Mouse (Mus musculus) limb, embryonic 11.5 days (tissue): ENCODE results near the gene Atp6v0d1. TPM values are rescaled to one million over a fixed set of nuclear protein-coding genes. Genes with fewer than 3 reads are reported as not detected.

Experiments
- ATAC-seq: fragments of 200-750 bp; cut with Nextera tagmentation; 2 replicates; pipeline ENCODE4 v1.8.0; 2017; ENCODE audit warnings: low read depth; ENCODE audit not compliant: insufficient number of reproducible peaks, low FRiP score, low TSS enrichment
- DNase-seq: peaks from one replicate; pipeline ENCODE4 v3.0.0-alpha.2; 2015; ENCODE audit warnings: low spot score
- H3K27ac ChIP-seq: fragments of 300-500 bp; sonication (generic); replicated peaks from 2 replicates; pipeline ENCODE4 v1.5.1; 2014; ENCODE audit warnings: low read depth, mild to moderate bottlenecking, low read length
- H3K27me3 ChIP-seq: fragments of 300-500 bp; sonication (generic); 2 replicates; pipeline ENCODE4 v1.6.1; 2014; ENCODE audit warnings: mild to moderate bottlenecking, low read length, mixed read lengths; ENCODE audit not compliant: control insufficient read depth, insufficient read depth
- H3K36me3 ChIP-seq: fragments of 300-500 bp; sonication (generic); 2 replicates; pipeline ENCODE4 v1.6.1; 2014; ENCODE audit warnings: mild to moderate bottlenecking, low read length, moderate library complexity, mixed read lengths; ENCODE audit not compliant: control insufficient read depth, insufficient read depth
- H3K4me1 ChIP-seq: fragments of 300-500 bp; sonication (generic); 2 replicates; pipeline ENCODE4 v1.6.1; 2014; ENCODE audit warnings: low read length, mixed read lengths; ENCODE audit not compliant: control insufficient read depth, insufficient read depth
- H3K4me2 ChIP-seq: fragments of 300-500 bp; sonication (generic); 2 replicates; pipeline ENCODE4 v1.6.1; 2014; ENCODE audit warnings: low read depth, mild to moderate bottlenecking, moderate library complexity; ENCODE audit not compliant: severe bottlenecking
- H3K4me3 ChIP-seq: fragments of 300-500 bp; sonication (generic); 2 replicates; pipeline ENCODE4 v1.5.1; 2014; ENCODE audit warnings: low read depth, low read length
- H3K9ac ChIP-seq: fragments of 300-500 bp; sonication (generic); 2 replicates; pipeline ENCODE4 v1.6.1; 2014; ENCODE audit warnings: mild to moderate bottlenecking, low read length
- H3K9me3 ChIP-seq: fragments of 300-500 bp; sonication (generic); 2 replicates; pipeline ENCODE4 v1.6.1; 2016; ENCODE audit warnings: low read length; ENCODE audit not compliant: control insufficient read depth
- WGBS: fragments of 180-500 bp; shearing (Covaris S2); extraction: QIAGEN DNeasy Blood & Tissue Kit; methylation state at CpG from one replicate; pipeline ENCODE4 v1.1.7; 2014; 5-methylcytosine and 5-hydroxymethylcytosine counted together
- microRNA counts: library from miRNA; unstranded; fragments of <30 nt; microRNA quantifications from one replicate; lab custom pipeline; 2016
- microRNA-seq: library from miRNA; unstranded; fragments of <30 nt; microRNA quantifications from one replicate; pipeline ENCODE4, GENCODE M21; 2016
- polyA plus RNA-seq: library from polyadenylated mRNA; unstranded; fragments of >200 nt; fragmentation: Nextera tagmentation; extraction: Ambion mirVana; gene quantifications from 2 replicates; pipeline ENCODE4 v1.2.1, GENCODE M21; 2014

Gene Atp6v0d1
- polyA plus RNA-seq, 1 experiment from 2014 or later: 81.5 TPM

DNA sequence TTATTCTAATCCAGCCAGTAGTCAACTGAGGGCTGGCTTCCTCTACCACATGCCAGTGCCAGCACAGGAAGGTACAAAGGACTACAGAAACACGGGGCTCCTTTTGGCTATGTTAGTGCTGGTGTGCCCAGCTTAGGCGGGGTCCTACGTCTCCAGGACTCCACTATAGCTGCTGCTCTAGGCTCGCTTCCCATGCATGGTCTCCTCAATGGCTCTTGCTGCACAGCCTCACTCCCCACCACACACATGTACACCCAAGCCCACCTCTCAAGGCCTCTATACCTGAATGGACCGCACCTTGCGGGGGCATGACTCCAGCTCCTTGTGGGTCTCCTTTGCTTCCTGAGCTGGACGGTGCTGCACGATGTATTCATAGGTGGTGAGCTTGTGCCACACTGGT lies 90.1 kb downstream of the Atp6v0d1 start:
- H3K9ac ChIP-seq: no peak overlapping the region
- peaks cover 15% of the 10 kb centered on the region for H3K27me3 ChIP-seq
- H3K9me3 ChIP-seq: no peaks in the 10 kb centered on the region
- no peak overlapping the region for H3K27ac ChIP-seq
- peaks cover 30% of the 10 kb centered on the region for H3K4me1 ChIP-seq
- no peaks in the 10 kb centered on the region for H3K36me3 ChIP-seq
- 93% methylated on average over 8 of the region's 8 CpGs for WGBS
- ATAC-seq: no peak
- H3K4me3 ChIP-seq: no peak overlapping the region
- no peak for DNase-seq
- no peak overlapping the region for H3K4me2 ChIP-seq

DNA sequence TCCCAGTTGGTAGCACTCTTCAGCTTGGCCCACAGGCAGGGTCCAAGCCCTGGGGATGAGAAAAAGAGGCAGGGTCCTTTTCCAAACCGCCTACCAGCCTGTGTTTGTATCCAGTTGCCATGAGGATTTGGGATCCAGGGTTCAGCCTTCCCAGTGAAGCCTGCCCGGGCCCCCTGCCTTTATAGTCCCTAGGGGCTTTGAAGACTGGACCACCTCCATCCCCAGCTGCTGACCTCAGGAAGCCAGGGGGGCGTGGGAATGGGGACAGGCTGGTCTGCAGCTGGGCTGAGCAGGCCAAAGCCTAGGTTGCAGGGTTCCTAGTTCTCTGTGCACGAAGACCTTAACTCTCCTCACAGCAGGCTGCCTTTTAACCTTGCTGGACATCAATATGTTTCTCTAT lies 90.6 kb downstream of the Atp6v0d1 start:
- Histone ChIP-seq H3K9me3 (no peaks in the 10 kb centered on the region), H3K4me1 (peaks cover 35% of the 10 kb centered on the region), H3K27ac (no peak overlapping the region), H3K36me3 (no peaks in the 10 kb centered on the region), H3K27me3 (peaks cover 15% of the 10 kb centered on the region), H3K4me3 (no peak overlapping the region), H3K4me2 (no peak overlapping the region), H3K9ac (no peak overlapping the region)
- DNase-seq (no peak), ATAC-seq (no peak)
- 25% methylated on average over 4 of the region's 4 CpGs for WGBS

GRCm38 (mm10) chr8:105474680-105475079 lies 91.2 kb downstream of the Atp6v0d1 start:
- 40% methylated on average over 5 of the region's 5 CpGs for WGBS
- Histone ChIP-seq H3K4me3 (no peak overlapping the region), H3K4me2 (peak overlapping the region; percentile 10; the same call in 1 of the 2 replicates), H3K9me3 (no peaks in the 10 kb centered on the region), H3K4me1 (peaks cover 36% of the 10 kb centered on the region), H3K27me3 (peaks cover 15% of the 10 kb centered on the region), H3K9ac (no peak overlapping the region), H3K36me3 (no peaks in the 10 kb centered on the region), H3K27ac (no peak overlapping the region)
- DNase-seq: no peak
- no peak for ATAC-seq

MicroRNA genes within 50 kb of the gene (microRNA counts, 519-probe panel; counts per million panel counts)
- microRNA mmu-miR-1966 (lab: Ali Mortazavi, UCI): 2,889 counts per million, percentile 33 among the panel's probes with 10 or more counts

Small RNA genes within 50 kb of the gene (microRNA-seq; reads per million reads assigned to microRNA genes)
- not detected for gene Mir1966

Other genes with a start within 250 kb of the Atp6v0d1 start
- 0.64 and 0.92 TPM in 2 replicates for gene Lrrc29, start 239.8 kb downstream of the Atp6v0d1 start, polyA plus RNA-seq
- gene Tmem208, start 239.7 kb downstream of the Atp6v0d1 start, polyA plus RNA-seq: 87.5 and 99.0 TPM in 2 replicates
- 3.4 and 3.7 TPM in 2 replicates for gene Fhod1, start 218.1 kb downstream of the Atp6v0d1 start, polyA plus RNA-seq
- gene Slc9a5, start 217.2 kb downstream of the Atp6v0d1 start, polyA plus RNA-seq: 6.4 and 8.3 TPM in 2 replicates
- 0.84 and 0.92 TPM in 2 replicates for gene Plekhg4, start 192.8 kb downstream of the Atp6v0d1 start, polyA plus RNA-seq
- gene Kctd19, start 152.5 kb downstream of the Atp6v0d1 start, polyA plus RNA-seq: not detected in 2 replicates
- 0.26 TPM in 1 of 2 replicates, not detected in the other for gene Lrrc36, start 152.5 kb downstream of the Atp6v0d1 start, polyA plus RNA-seq
- gene Tppp3, start 94.5 kb downstream of the Atp6v0d1 start, polyA plus RNA-seq: 15.0 and 17.8 TPM in 2 replicates
- 19.6 and 24.0 TPM in 2 replicates for gene Zdhhc1, start 69.1 kb downstream of the Atp6v0d1 start, polyA plus RNA-seq
- 64.2 and 71.0 TPM in 2 replicates for gene Hsd11b2, start 47.3 kb downstream of the Atp6v0d1 start, polyA plus RNA-seq
- 13.1 and 14.1 TPM in 2 replicates for gene Ripor1, start 39.2 kb upstream of the Atp6v0d1 start, polyA plus RNA-seq
- gene Ctcf, start 70.5 kb upstream of the Atp6v0d1 start, polyA plus RNA-seq: 128 and 131 TPM in 2 replicates
- gene Agrp, start 71.3 kb upstream of the Atp6v0d1 start, polyA plus RNA-seq: 0.73 and 1.6 TPM in 2 replicates
- 0.45 and 0.73 TPM in 2 replicates for gene Carmil2, start 120.2 kb upstream of the Atp6v0d1 start, polyA plus RNA-seq
- gene Acd, start 135.1 kb upstream of the Atp6v0d1 start, polyA plus RNA-seq: 68.9 and 71.5 TPM in 2 replicates
- 14.6 TPM in 2 replicates for gene Pard6a, start 135.1 kb upstream of the Atp6v0d1 start, polyA plus RNA-seq
- 0.12 TPM in 1 of 2 replicates, not detected in the other for gene 4933405L10Rik, start 141.6 kb upstream of the Atp6v0d1 start, polyA plus RNA-seq
- 42.3 and 44.3 TPM in 2 replicates for gene Enkd1, start 142.2 kb upstream of the Atp6v0d1 start, polyA plus RNA-seq
- 22.8 and 25.8 TPM in 2 replicates for gene Gfod2, start 192.6 kb upstream of the Atp6v0d1 start, polyA plus RNA-seq